Mouse (Mus musculus) lung, postnatal 0 days (tissue): ENCODE data around the gene Nedd4.

Source experiments
- CTCF ChIP-seq: IDR thresholded peaks from 2 replicates; pipeline ENCODE4 v1.5.1; 2016; ENCODE audit warnings: antibody characterized with exemption, mild to moderate bottlenecking
- EP300 ChIP-seq: IDR thresholded peaks from 2 replicates; pipeline ENCODE4 v1.6.1; 2016; ENCODE audit warnings: antibody characterized with exemption, mild to moderate bottlenecking, control low read depth

DNA sequence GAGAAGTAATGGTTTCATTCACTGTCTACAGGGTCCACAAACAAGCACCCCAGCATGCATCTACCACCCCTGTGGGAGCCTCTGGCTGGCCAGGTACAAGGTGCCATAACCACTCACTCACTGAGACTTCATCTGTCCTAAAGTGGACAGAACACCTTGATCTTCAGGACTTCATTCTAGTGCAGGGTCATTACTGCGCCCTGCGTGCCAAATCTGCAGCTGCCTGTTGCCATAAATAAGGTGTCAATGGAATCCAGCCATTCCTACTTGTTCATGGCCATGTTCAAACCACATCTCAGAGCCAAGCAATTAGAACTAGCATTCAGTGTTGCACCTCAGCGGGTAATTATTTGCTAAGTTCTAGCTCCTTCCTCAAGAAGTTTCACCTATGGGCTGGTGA lies 60.5 kb downstream of the Nedd4 start:
- TF ChIP-seq CTCF = no peak
- no peak for TF ChIP-seq EP300
